Mouse (Mus musculus) stomach, postnatal 0 days (tissue): ENCODE results near the gene Tmem107.

ENCODE experiments used
- CTCF ChIP-seq: IDR thresholded peaks from 2 replicates; pipeline ENCODE4 v1.5.1; 2016; ENCODE audit warnings: antibody characterized with exemption, low read depth, mild to moderate bottlenecking, moderate library complexity
- EP300 ChIP-seq: optimal IDR thresholded peaks from 2 replicates; pipeline ENCODE3; 2016; ENCODE audit warnings: antibody characterized with exemption

DNA sequence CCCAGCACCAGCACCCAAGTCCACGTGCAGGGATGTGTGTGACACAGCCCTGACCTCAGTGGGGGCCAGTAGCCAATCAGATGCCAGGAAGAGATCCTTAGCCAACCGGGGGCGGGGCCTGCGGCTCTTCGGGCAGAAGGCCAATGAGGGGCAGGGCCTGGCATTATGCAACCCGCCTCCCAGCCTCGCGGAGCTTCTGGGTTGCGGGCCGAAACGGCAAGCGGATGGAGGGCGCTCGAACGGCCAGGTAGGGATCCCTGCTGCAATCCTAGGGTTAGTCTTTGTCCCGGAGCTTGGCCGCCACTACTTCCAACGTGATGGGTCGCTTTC lies 28.1 kb downstream of the Tmem107 start:
- TF ChIP-seq CTCF (peak; percentile 22; the same call in 1 of the 2 replicates), EP300 (no peak)
